Mouse (Mus musculus): Measurements from ENCODE around the gene Lilr4b. TPM values are rescaled to one million over a fixed set of nuclear protein-coding genes. Genes with fewer than 3 reads are reported as not detected.
"Not testable (repeated sequence)": the region's sequence is repeated elsewhere in the genome, so short reads cannot be mapped to it uniquely, and the experiment has no call there.

Gene Lilr4b
- 1 to 10 TPM; 1.9 to 3.5 TPM for total RNA-seq (2021)

- intact Hi-C loops (cut with DNase I); DNase-seq: not testable (repeated sequence)
These were observed at the start of gene Lilr4b, which contains the start of gene Gm49339 for GRCm38 (mm10) chr10:51480397-51480796. Gene Lilr4b, plus strand, starts transcription at chr10:51480632. Gene Gm49339, plus strand, starts transcription at chr10:51480612.

- intact Hi-C loops (cut with DNase I), result no loop called here
- DNase-seq, result no peak
These were observed 47.5 kb upstream of the Lilr4b start for GRCm38 (mm10) chr10:51432940-51433339.

GRCm38 (mm10) chr10:51435684-51436083 is 44.7 kb upstream of the Lilr4b start:
- intact Hi-C loops (cut with DNase I), result no loop called here
- no peak for DNase-seq

GRCm38 (mm10) chr10:51451610-51452009 is 28.8 kb upstream of the Lilr4b start:
- intact Hi-C loops (cut with DNase I), result no loop called here
- no peak for DNase-seq

- DNase-seq, result no peak
- intact Hi-C loops (cut with DNase I), result no loop called here
These were observed 26.7 kb upstream of the Lilr4b start for GRCm38 (mm10) chr10:51453616-51454298.

- intact Hi-C loops (cut with DNase I), result no loop called here
These were observed 26.1 kb upstream of the Lilr4b start for GRCm38 (mm10) chr10:51454365-51454764.

GRCm38 (mm10) chr10:51455762-51456161 is 24.7 kb upstream of the Lilr4b start:
- intact Hi-C loops (cut with DNase I), result no loop called here
- DNase-seq, result no peak

More at GRCm38 (mm10) chr10:51454365-51454764, 26.1 kb upstream of the Lilr4b start:
- DNase-seq, result no peak

GRCm38 (mm10) chr10:51456369-51456768 is 24.1 kb upstream of the Lilr4b start:
- intact Hi-C loops (cut with DNase I), result no loop called here
- no peak for DNase-seq

- intact Hi-C loops (cut with DNase I); DNase-seq: not testable (repeated sequence)
These were observed 16.6 kb upstream of the Lilr4b start for GRCm38 (mm10) chr10:51463800-51464199.

- DNase-seq; intact Hi-C loops (cut with DNase I): not testable (repeated sequence)
These were observed 10.3 kb downstream of the Lilr4b start, which contains the start of gene Lilrb4a for GRCm38 (mm10) chr10:51490691-51491090. Gene Lilrb4a, plus strand, starts transcription at chr10:51490956.

GRCm38 (mm10) chr10:51520021-51520420 is 39.6 kb downstream of the Lilr4b start:
- intact Hi-C loops (cut with DNase I), result no loop called here

GRCm38 (mm10) chr10:51521453-51521852 is 41.0 kb downstream of the Lilr4b start:
- DNase-seq, result no peak

More at GRCm38 (mm10) chr10:51520021-51520420, 39.6 kb downstream of the Lilr4b start:
- DNase-seq, result no peak

GRCm38 (mm10) chr10:51526090-51526489 is 45.7 kb downstream of the Lilr4b start:
- DNase-seq, result no peak
- intact Hi-C loops (cut with DNase I), result no loop called here

More at GRCm38 (mm10) chr10:51521453-51521852, 41.0 kb downstream of the Lilr4b start:
- intact Hi-C loops (cut with DNase I), result no loop called here

- no peak for DNase-seq
These were observed 46.2 kb downstream of the Lilr4b start for GRCm38 (mm10) chr10:51526633-51527032.

GRCm38 (mm10) chr10:51528840-51529434 is 48.5 kb downstream of the Lilr4b start:
- intact Hi-C loops (cut with DNase I), result no loop called here
- DNase-seq, result no peak

More at GRCm38 (mm10) chr10:51526633-51527032, 46.2 kb downstream of the Lilr4b start:
- intact Hi-C loops (cut with DNase I), result no loop called here

- DNase-seq, result no peak
- intact Hi-C loops (cut with DNase I), result no loop called here
These were observed 49.1 kb downstream of the Lilr4b start for GRCm38 (mm10) chr10:51529497-51529896.

- no peak for DNase-seq
- intact Hi-C loops (cut with DNase I), result no loop called here
These were observed 50.4 kb downstream of the Lilr4b start for GRCm38 (mm10) chr10:51530813-51531212.

Other genes with a start within 250 kb of the Lilr4b start
- 1 to 10 TPM in 1 of 2 experiments, under 1 TPM in 1; 0.54 to 1.7 TPM for gene Gm49339, start within 50 bp of the Lilr4b start, total RNA-seq (2021)
- gene Lilrb4a, start 10.3 kb downstream of the Lilr4b start, total RNA-seq (2021), result 1 to 10 TPM; 1.2 to 2.2 TPM
- gene Fam162b, start 109.9 kb downstream of the Lilr4b start, total RNA-seq (2021), result not detected
- not detected for gene Gprc6a, start 150.8 kb downstream of the Lilr4b start, total RNA-seq (2021)
- gene Rfx6, start 197.1 kb downstream of the Lilr4b start, total RNA-seq (2021), result not detected

Data from heart, postnatal 36 days (tissue).